Mouse (Mus musculus) spleen, embryonic (tissue): ENCODE results near the gene Fbxw14.
"Not testable (repeated sequence)": the region's sequence is repeated elsewhere in the genome, so short reads cannot be mapped to it uniquely, and the experiment has no call there.

Experiments used
- CTCF ChIA-PET: fragments of 350-600 bp; sonication (Branson Sonifier 250); formaldehyde crosslinking; loops from one replicate; lab custom pipeline; 2022; lab: Charles Lee

Gene Fbxw14

DNA sequence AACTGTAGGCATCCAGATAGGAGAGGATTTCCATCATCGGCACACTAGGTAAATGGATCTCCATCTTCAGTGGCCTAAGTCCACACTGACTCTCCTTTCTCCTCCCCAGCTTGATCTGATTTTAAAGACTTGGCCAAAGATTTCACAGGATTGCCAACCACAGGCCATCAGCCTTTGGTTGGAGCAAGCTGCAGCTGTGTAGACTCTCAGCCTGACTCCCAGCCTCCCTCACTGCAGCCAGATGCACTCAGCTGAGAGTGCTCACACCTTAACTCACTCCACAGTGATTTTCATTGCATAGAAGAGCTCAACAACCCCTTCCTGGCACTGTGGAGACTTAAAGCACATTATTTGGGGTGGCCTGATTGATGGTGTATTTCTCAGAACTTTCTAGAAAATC is at the start of gene Fbxw14:
Gene Fbxw14 (minus strand): TSS at position 101 of the 400 bp plus-strand sequence.
- CTCF ChIA-PET = not testable (repeated sequence)

DNA sequence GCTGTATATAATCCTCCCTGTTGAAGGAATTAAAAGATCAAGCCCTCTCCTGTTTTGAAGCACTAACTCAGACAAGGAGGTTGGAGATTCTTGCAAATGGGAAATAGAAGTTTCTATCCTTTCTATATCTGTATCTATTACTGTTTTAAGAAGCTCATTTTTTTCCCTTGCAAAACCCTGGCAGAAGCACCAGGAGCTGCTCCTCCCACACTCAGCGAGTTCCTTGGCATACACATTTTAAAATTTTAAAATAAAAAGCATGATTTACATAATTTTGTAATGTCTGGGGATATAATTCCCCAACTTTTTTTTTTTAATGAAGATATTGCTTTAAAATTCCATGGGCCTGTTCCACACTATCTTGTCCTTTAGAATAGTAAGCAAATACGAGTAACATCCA is 24.4 kb downstream of the Fbxw14 start:
- CTCF ChIA-PET = no interaction called here

DNA sequence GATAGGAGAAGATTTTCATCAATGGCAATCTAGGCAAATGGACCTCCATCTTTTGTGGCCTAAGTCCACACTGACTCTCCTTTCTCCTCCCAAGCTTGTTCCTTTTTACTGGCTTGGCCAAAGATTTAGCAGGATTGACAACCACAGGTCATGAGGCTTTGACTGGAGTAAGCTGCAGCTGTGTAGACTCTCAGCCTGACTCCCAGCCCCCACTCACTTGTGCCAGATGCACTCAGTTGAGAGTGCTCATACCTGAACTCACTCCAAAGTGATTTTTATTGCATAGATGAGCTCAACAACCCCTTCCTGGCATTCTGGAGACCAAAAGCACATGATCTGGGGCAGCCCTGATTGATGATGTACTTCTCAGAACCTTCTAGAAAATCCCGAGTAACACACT is 52.8 kb downstream of the Fbxw14 start, which contains the start of gene Fbxw20:
Gene Fbxw20 (minus strand): TSS at position 101 of the 400 bp plus-strand sequence.
- CTCF ChIA-PET = no interaction called here
